Mouse (Mus musculus) liver, embryonic 16.5 days (tissue): ENCODE measurements at regions not wholly inside any gene's neighbourhood (a gene's known extent, or its start where the extent isn't known, plus 50 kb on each side); places are given as distances from the start of the nearest gene placed in this dataset.

Experiments used
- ATAC-seq: fragments of 200-750 bp; cut with Nextera tagmentation; 2 replicates; pipeline ENCODE4 v1.8.0; 2017; ENCODE audit warnings: low read depth, mild to moderate bottlenecking, moderate number of reproducible peaks, moderate library complexity
- H3K27ac ChIP-seq: fragments of 300-500 bp; sonication (generic); 2 replicates; pipeline ENCODE4 v1.5.1; 2014; ENCODE audit warnings: mild to moderate bottlenecking, low read length
- H3K27me3 ChIP-seq: fragments of 300-500 bp; sonication (generic); 2 replicates; pipeline ENCODE4 v1.6.1; 2014; ENCODE audit warnings: low read depth, low read length, mixed read lengths; ENCODE audit not compliant: control insufficient read depth, insufficient read depth
- H3K36me3 ChIP-seq: fragments of 300-500 bp; sonication (generic); 2 replicates; pipeline ENCODE4 v1.6.1; 2014; ENCODE audit warnings: mild to moderate bottlenecking; ENCODE audit not compliant: control insufficient read depth, insufficient read depth
- H3K4me1 ChIP-seq: fragments of 300-500 bp; sonication (generic); 2 replicates; pipeline ENCODE4 v1.6.1; 2014; ENCODE audit warnings: low read depth, low read length, mixed read lengths; ENCODE audit not compliant: control insufficient read depth
- H3K4me2 ChIP-seq: fragments of 300-500 bp; sonication (generic); 2 replicates; pipeline ENCODE4 v1.6.1; 2014; ENCODE audit warnings: low read depth, low read length, mixed read lengths
- H3K4me3 ChIP-seq: fragments of 300-500 bp; sonication (generic); 2 replicates; pipeline ENCODE4 v1.5.1; 2014; ENCODE audit warnings: low read depth, mild to moderate bottlenecking, low read length
- H3K9ac ChIP-seq: fragments of 300-500 bp; sonication (generic); 2 replicates; pipeline ENCODE4 v1.6.1; 2014; ENCODE audit warnings: low read depth, low read length
- H3K9me3 ChIP-seq: fragments of 300-500 bp; sonication (generic); replicated peaks from 2 replicates; pipeline ENCODE4 v1.6.1; 2016; ENCODE audit warnings: low read length; ENCODE audit not compliant: control insufficient read depth
- WGBS: fragments of 180-500 bp; shearing (Covaris S2); extraction: QIAGEN DNeasy Blood & Tissue Kit; methylation state at CpG from one replicate; pipeline ENCODE4 v1.1.7; 2014; ENCODE audit not compliant: insufficient replicate concordance; 5-methylcytosine and 5-hydroxymethylcytosine counted together

- Histone ChIP-seq H3K4me1 (no peaks in the 10 kb centered on the region; the same call in 1 of the 2 replicates), H3K4me2 (no peak overlapping the region), H3K36me3 (no peaks in the 10 kb centered on the region), H3K4me3 (no peak overlapping the region), H3K27ac (no peak overlapping the region), H3K9me3 (no peaks in the 10 kb centered on the region), H3K27me3 (no peaks in the 10 kb centered on the region), H3K9ac (no peak overlapping the region)
- peak; percentile 21; the same call in 1 of the 2 replicates for ATAC-seq
- 24% methylated on average over 5 of the region's 5 CpGs for WGBS
Measured at GRCm38 (mm10) chr19:21173896-21174483, 98.1 kb upstream of the Zfand5 start.

GRCm38 (mm10) chr19:21171191-21171590 is 100.9 kb upstream of the Zfand5 start:
- no peaks in the 10 kb centered on the region; the same call in 1 of the 2 replicates for H3K4me1 ChIP-seq
- no peak overlapping the region for H3K9ac ChIP-seq
- H3K27ac ChIP-seq: no peak overlapping the region
- H3K36me3 ChIP-seq: no peaks in the 10 kb centered on the region
- no peak overlapping the region for H3K4me2 ChIP-seq
- no peak overlapping the region for H3K4me3 ChIP-seq
- WGBS: 40% methylated on average over 2 of the region's 2 CpGs
- H3K27me3 ChIP-seq: no peaks in the 10 kb centered on the region
- no peaks in the 10 kb centered on the region for H3K9me3 ChIP-seq
- ATAC-seq: no peak

- H3K9ac ChIP-seq: no peak overlapping the region
- no peaks in the 10 kb centered on the region; the same call in 1 of the 2 replicates for H3K4me1 ChIP-seq
- no peaks in the 10 kb centered on the region for H3K27me3 ChIP-seq
- no peak overlapping the region for H3K4me3 ChIP-seq
- no peaks in the 10 kb centered on the region for H3K36me3 ChIP-seq
- no peak overlapping the region for H3K4me2 ChIP-seq
- no peak overlapping the region for H3K27ac ChIP-seq
- H3K9me3 ChIP-seq: no peaks in the 10 kb centered on the region
- no peak for ATAC-seq
- 3% methylated on average over 2 of the region's 2 CpGs for WGBS
Measured at GRCm38 (mm10) chr19:21170785-21171184, 101.3 kb upstream of the Zfand5 start.

DNA sequence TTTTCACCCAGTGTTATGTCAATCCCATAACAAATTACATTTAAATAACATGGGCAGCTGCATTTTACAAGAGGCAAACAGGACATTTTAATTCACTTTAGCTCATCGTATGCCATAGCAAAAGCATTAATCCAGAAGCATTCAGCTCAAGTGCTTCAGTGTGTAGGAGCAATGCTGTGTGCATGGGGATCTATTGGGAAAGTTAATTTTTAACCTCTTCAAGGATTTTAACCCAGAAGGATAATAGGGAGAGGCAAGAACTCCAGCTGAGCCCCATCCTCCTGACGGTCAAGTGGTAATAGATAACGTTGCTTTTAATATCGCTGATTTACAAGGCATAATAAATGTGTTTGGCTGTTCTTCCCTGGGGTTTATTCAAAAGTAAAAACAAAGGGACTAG is 105.1 kb upstream of the Zfand5 start:
- no peak overlapping the region for H3K9ac ChIP-seq
- H3K9me3 ChIP-seq: no peaks in the 10 kb centered on the region
- WGBS: 67% methylated on average over 4 of the region's 4 CpGs
- no peaks in the 10 kb centered on the region for H3K27me3 ChIP-seq
- no peaks in the 10 kb centered on the region; the same call in 1 of the 2 replicates for H3K4me1 ChIP-seq
- H3K27ac ChIP-seq: no peak overlapping the region
- peak overlapping the region; percentile 15; the same call in 1 of the 2 replicates for H3K4me2 ChIP-seq
- no peak overlapping the region for H3K4me3 ChIP-seq
- H3K36me3 ChIP-seq: no peaks in the 10 kb centered on the region
- no peak for ATAC-seq

DNA sequence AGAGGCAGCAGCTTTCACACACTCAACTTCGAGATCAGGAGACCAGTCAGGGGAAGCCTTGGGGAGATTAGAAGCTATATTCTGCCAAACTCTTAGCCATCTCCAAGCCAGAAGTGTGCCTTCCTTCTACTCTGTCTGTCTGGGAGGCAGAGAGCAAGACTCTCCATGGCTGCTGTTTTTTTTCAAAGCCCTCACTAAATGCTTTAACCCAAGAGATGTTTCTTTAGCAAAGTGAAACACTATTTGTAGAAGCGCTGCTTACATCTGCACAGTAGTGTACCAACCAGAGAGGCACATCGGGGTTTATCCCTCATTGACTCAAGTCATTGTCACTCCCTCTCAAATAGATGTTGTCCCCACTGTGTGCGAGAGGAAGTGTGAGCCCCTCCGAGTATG is 105.6 kb upstream of the Zfand5 start:
- ATAC-seq: no peak
- no peaks in the 10 kb centered on the region for H3K36me3 ChIP-seq
- WGBS: 51% methylated on average over 5 of the region's 5 CpGs
- no peak overlapping the region for H3K27ac ChIP-seq
- no peak overlapping the region for H3K9ac ChIP-seq
- no peaks in the 10 kb centered on the region; the same call in 1 of the 2 replicates for H3K4me1 ChIP-seq
- H3K4me2 ChIP-seq: peak overlapping the region; percentile 15; the same call in 1 of the 2 replicates
- H3K4me3 ChIP-seq: no peak overlapping the region
- no peaks in the 10 kb centered on the region for H3K27me3 ChIP-seq
- no peaks in the 10 kb centered on the region for H3K9me3 ChIP-seq

GRCm38 (mm10) chr19:21165763-21166464 is 106.2 kb upstream of the Zfand5 start:
- Histone ChIP-seq H3K4me3 (no peak overlapping the region), H3K9me3 (no peaks in the 10 kb centered on the region), H3K4me2 (no peak overlapping the region), H3K27ac (no peak overlapping the region), H3K9ac (no peak overlapping the region), H3K4me1 (no peaks in the 10 kb centered on the region; the same call in 1 of the 2 replicates), H3K36me3 (no peaks in the 10 kb centered on the region), H3K27me3 (no peaks in the 10 kb centered on the region)
- 55% methylated on average over 10 of the region's 10 CpGs for WGBS
- no peak for ATAC-seq

DNA sequence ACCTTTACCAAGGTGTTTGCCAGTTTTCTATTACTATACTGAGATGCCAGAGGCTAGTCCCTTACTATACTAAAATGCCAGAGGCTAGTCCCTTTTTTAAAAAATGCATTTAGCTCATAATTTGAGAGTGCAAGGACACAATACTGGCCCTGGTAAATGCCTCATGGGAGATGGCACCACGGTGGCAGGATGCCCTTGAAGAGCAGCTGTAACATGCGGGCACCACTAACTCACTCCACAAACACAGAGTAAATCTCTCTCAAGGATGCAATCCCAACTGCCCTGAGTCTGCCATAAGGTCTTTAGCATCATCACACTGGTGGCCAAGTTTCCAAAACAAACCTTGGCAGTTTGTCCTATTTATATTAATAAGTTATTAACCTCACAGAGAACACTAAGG is 108.1 kb upstream of the Zfand5 start:
- Histone ChIP-seq H3K4me3 (no peak overlapping the region), H3K36me3 (no peaks in the 10 kb centered on the region), H3K9me3 (no peaks in the 10 kb centered on the region), H3K27me3 (no peaks in the 10 kb centered on the region), H3K4me1 (no peaks in the 10 kb centered on the region; the same call in 1 of the 2 replicates), H3K27ac (no peak overlapping the region), H3K4me2 (no peak overlapping the region), H3K9ac (no peak overlapping the region)
- ATAC-seq: no peak
- 73% methylated on average over 2 of the region's 2 CpGs for WGBS

- Histone ChIP-seq H3K27me3 (no peaks in the 10 kb centered on the region), H3K9ac (no peak overlapping the region), H3K36me3 (no peaks in the 10 kb centered on the region), H3K9me3 (no peaks in the 10 kb centered on the region), H3K4me3 (no peak overlapping the region), H3K27ac (no peak overlapping the region), H3K4me1 (no peaks in the 10 kb centered on the region), H3K4me2 (no peak overlapping the region)
- 41% methylated on average over 4 of the region's 4 CpGs for WGBS
- ATAC-seq: no peak
Measured at GRCm38 (mm10) chr19:21160946-21161345, 111.1 kb upstream of the Zfand5 start.
